Mouse (Mus musculus) embryonic facial prominence, embryonic 12.5 days (tissue): ENCODE results near the gene Ccnj. TPM values are rescaled to one million over a fixed set of nuclear protein-coding genes. Genes with fewer than 3 reads are reported as not detected.

Experiments
- microRNA-seq: library from miRNA; unstranded; fragments of <30 nt; microRNA quantifications from one replicate; pipeline ENCODE4, GENCODE M21; 2017
- polyA plus RNA-seq: library from polyadenylated mRNA; unstranded; fragments of >200 nt; fragmentation: Nextera tagmentation; extraction: Ambion mirVana; gene quantifications from 2 replicates; pipeline ENCODE4 v1.2.1, GENCODE M21; 2016

Ccnj gene
- polyA plus RNA-seq, 1 experiment from 2014 or later, result 23.9 TPM

Small RNAs within 50 kb of the gene (microRNA-seq; reads per million reads assigned to microRNA genes)
- gene Mir8092, result 2.0 reads per million, percentile 5 among the genes with 10 or more reads in this experiment

Other genes starting within 250 kb of the Ccnj start
- 78.8 and 79.3 TPM in 2 replicates for gene Aldh18a1, start 242.8 kb upstream of the Ccnj start, polyA plus RNA-seq
- 13.6 and 14.6 TPM in 2 replicates for gene Tctn3, start 219.0 kb upstream of the Ccnj start, polyA plus RNA-seq
- 7.4 and 8.6 TPM in 2 replicates for gene Entpd1, start 218.9 kb upstream of the Ccnj start, polyA plus RNA-seq
- 0.50 and 0.55 TPM in 2 replicates for gene Cc2d2b, start 82.5 kb upstream of the Ccnj start, polyA plus RNA-seq
- 13.5 and 14.4 TPM in 2 replicates for gene Zfp518a, start 63.4 kb downstream of the Ccnj start, polyA plus RNA-seq
- 1.3 and 1.6 TPM in 2 replicates for gene Blnk, start 163.3 kb downstream of the Ccnj start, polyA plus RNA-seq
- gene Dntt, start 198.0 kb downstream of the Ccnj start, polyA plus RNA-seq, result not detected in 2 replicates
- not detected in 2 replicates for gene Opalin, start 245.8 kb downstream of the Ccnj start, polyA plus RNA-seq